Mouse (Mus musculus) forebrain, embryonic 16.5 days (tissue): Measurements from ENCODE around the gene Col4a1. TPM values are rescaled to one million over a fixed set of nuclear protein-coding genes. Genes with fewer than 3 reads are reported as not detected.

ENCODE experiments used
- ATAC-seq: fragments of 200-750 bp; cut with Nextera tagmentation; 2 replicates; pipeline ENCODE4 v1.8.0; 2017; ENCODE audit warnings: mild to moderate bottlenecking, moderate library complexity
- H3K27ac ChIP-seq: fragments of 300-500 bp; sonication (generic); 2 replicates; pipeline ENCODE4 v1.5.1; 2014; ENCODE audit warnings: low read length, control low read depth
- H3K27me3 ChIP-seq: fragments of 300-500 bp; sonication (generic); replicated peaks from 2 replicates; pipeline ENCODE4 v1.6.1; 2014; ENCODE audit warnings: low read length; ENCODE audit not compliant: control insufficient read depth, insufficient read depth
- H3K36me3 ChIP-seq: fragments of 300-500 bp; sonication (generic); 2 replicates; pipeline ENCODE4 v1.6.1; 2014; ENCODE audit not compliant: control insufficient read depth, insufficient read depth
- H3K4me1 ChIP-seq: fragments of 300-500 bp; sonication (generic); replicated peaks from 2 replicates; pipeline ENCODE4 v1.6.1; 2014; ENCODE audit warnings: low read length; ENCODE audit not compliant: control insufficient read depth, insufficient read depth
- H3K4me2 ChIP-seq: fragments of 300-500 bp; sonication (generic); 2 replicates; pipeline ENCODE4 v1.6.1; 2014; ENCODE audit warnings: mild to moderate bottlenecking, low read length, control low read depth
- H3K4me3 ChIP-seq: fragments of 300-500 bp; sonication (generic); replicated peaks from 2 replicates; pipeline ENCODE4 v1.5.1; 2014; ENCODE audit warnings: mild to moderate bottlenecking, low read length, control low read depth
- H3K9ac ChIP-seq: fragments of 300-500 bp; sonication (generic); replicated peaks from 2 replicates; pipeline ENCODE4 v1.6.1; 2014; ENCODE audit warnings: low read depth, low read length, control low read depth
- H3K9me3 ChIP-seq: fragments of 300-500 bp; sonication (generic); 2 replicates; pipeline ENCODE4 v1.6.1; 2016; ENCODE audit warnings: low read length; ENCODE audit not compliant: control insufficient read depth
- WGBS: fragments of 180-500 bp; shearing (Covaris S2); extraction: QIAGEN DNeasy Blood & Tissue Kit; methylation state at CpG from one replicate; pipeline ENCODE4 v1.1.7; 2014; 5-methylcytosine and 5-hydroxymethylcytosine counted together
- polyA plus RNA-seq: library from polyadenylated mRNA; unstranded; fragments of >200 nt; fragmentation: Nextera tagmentation; extraction: Ambion mirVana; gene quantifications from 2 replicates; pipeline ENCODE4 v1.2.1, GENCODE M21; 2015

Gene Col4a1
- polyA plus RNA-seq, 1 experiment from 2014 or later: 69.0 TPM

GRCm38 (mm10) chr8:11265971-11266370 is 46.7 kb downstream of the Col4a1 start:
- H3K27ac ChIP-seq: no peak overlapping the region

GRCm38 (mm10) chr8:11263848-11264247 is 48.8 kb downstream of the Col4a1 start:
- Histone ChIP-seq H3K27ac (no peak overlapping the region), H3K27me3 (no peaks in the 10 kb centered on the region), H3K4me3 (no peak overlapping the region), H3K36me3 (no peaks in the 10 kb centered on the region), H3K9me3 (no peaks in the 10 kb centered on the region), H3K4me2 (no peak overlapping the region), H3K4me1 (no peaks in the 10 kb centered on the region), H3K9ac (no peak overlapping the region)
- no peak for ATAC-seq
- 92% methylated on average over 6 of the region's 6 CpGs for WGBS

More at GRCm38 (mm10) chr8:11265971-11266370, 46.7 kb downstream of the Col4a1 start:
- H3K27me3 ChIP-seq: no peaks in the 10 kb centered on the region
- no peak overlapping the region for H3K9ac ChIP-seq
- H3K4me2 ChIP-seq: no peak overlapping the region
- no peaks in the 10 kb centered on the region for H3K36me3 ChIP-seq
- ATAC-seq: no peak
- 69% methylated on average over 3 of the region's 3 CpGs for WGBS
- H3K4me3 ChIP-seq: no peak overlapping the region
- no peaks in the 10 kb centered on the region for H3K9me3 ChIP-seq
- no peaks in the 10 kb centered on the region for H3K4me1 ChIP-seq

GRCm38 (mm10) chr8:11262031-11262735 is 50.4 kb downstream of the Col4a1 start:
- ATAC-seq: no peak
- WGBS: 88% methylated on average over 15 of the region's 15 CpGs

GRCm38 (mm10) chr8:11259832-11260615 is 52.6 kb downstream of the Col4a1 start:
- Histone ChIP-seq H3K36me3 (no peaks in the 10 kb centered on the region), H3K9me3 (no peaks in the 10 kb centered on the region), H3K4me3 (no peak overlapping the region), H3K9ac (no peak overlapping the region), H3K4me2 (no peak overlapping the region), H3K27me3 (no peaks in the 10 kb centered on the region), H3K4me1 (no peaks in the 10 kb centered on the region), H3K27ac (no peak overlapping the region)
- ATAC-seq: no peak
- WGBS: 47% methylated on average over 10 of the region's 10 CpGs

More at GRCm38 (mm10) chr8:11262031-11262735, 50.4 kb downstream of the Col4a1 start:
- Histone ChIP-seq H3K4me1 (no peaks in the 10 kb centered on the region), H3K27ac (no peak overlapping the region), H3K36me3 (no peaks in the 10 kb centered on the region), H3K27me3 (no peaks in the 10 kb centered on the region), H3K4me3 (no peak overlapping the region), H3K9ac (no peak overlapping the region), H3K4me2 (no peak overlapping the region), H3K9me3 (no peaks in the 10 kb centered on the region)

- no peaks in the 10 kb centered on the region for H3K36me3 ChIP-seq
- no peak overlapping the region for H3K27ac ChIP-seq
- no peak overlapping the region for H3K4me2 ChIP-seq
- no peaks in the 10 kb centered on the region for H3K4me1 ChIP-seq
- no peak overlapping the region for H3K9ac ChIP-seq
- H3K9me3 ChIP-seq: no peaks in the 10 kb centered on the region
- no peak for ATAC-seq
- no peak overlapping the region for H3K4me3 ChIP-seq
- H3K27me3 ChIP-seq: no peaks in the 10 kb centered on the region
- 79% methylated on average over 2 of the region's 2 CpGs for WGBS
These were observed 54.0 kb downstream of the Col4a1 start for GRCm38 (mm10) chr8:11258517-11259136.

- no peak for ATAC-seq
- no peaks in the 10 kb centered on the region for H3K9me3 ChIP-seq
- no peak overlapping the region for H3K4me2 ChIP-seq
- H3K9ac ChIP-seq: no peak overlapping the region
- H3K4me3 ChIP-seq: no peak overlapping the region
- no peak overlapping the region for H3K27ac ChIP-seq
- no peaks in the 10 kb centered on the region for H3K27me3 ChIP-seq
- no peaks in the 10 kb centered on the region for H3K36me3 ChIP-seq
- no peaks in the 10 kb centered on the region for H3K4me1 ChIP-seq
- WGBS: 50% methylated on average over 13 of the region's 13 CpGs
These were observed 55.3 kb downstream of the Col4a1 start for GRCm38 (mm10) chr8:11257079-11258017.

GRCm38 (mm10) chr8:11256405-11256804 is 56.2 kb downstream of the Col4a1 start:
- H3K27ac ChIP-seq: no peak overlapping the region
- no peak overlapping the region for H3K9ac ChIP-seq
- no peaks in the 10 kb centered on the region for H3K36me3 ChIP-seq
- H3K4me1 ChIP-seq: no peaks in the 10 kb centered on the region
- H3K4me2 ChIP-seq: no peak overlapping the region
- 65% methylated on average over 7 of the region's 7 CpGs for WGBS
- no peak overlapping the region for H3K4me3 ChIP-seq
- no peaks in the 10 kb centered on the region for H3K27me3 ChIP-seq
- no peak for ATAC-seq
- no peaks in the 10 kb centered on the region for H3K9me3 ChIP-seq

GRCm38 (mm10) chr8:11255680-11256079 is 56.9 kb downstream of the Col4a1 start:
- WGBS: 77% methylated on average over 7 of the region's 7 CpGs
- no peak for ATAC-seq
- no peaks in the 10 kb centered on the region for H3K27me3 ChIP-seq

More at GRCm38 (mm10) chr8:11255680-11256079, 56.9 kb downstream of the Col4a1 start:
- Histone ChIP-seq H3K4me1 (no peaks in the 10 kb centered on the region), H3K36me3 (no peaks in the 10 kb centered on the region), H3K9ac (no peak overlapping the region), H3K9me3 (no peaks in the 10 kb centered on the region), H3K4me2 (no peak overlapping the region), H3K27ac (no peak overlapping the region), H3K4me3 (no peak overlapping the region)
